Mouse (Mus musculus): Measurements from ENCODE around the gene Pcdh18.

Gene Pcdh18

DNA sequence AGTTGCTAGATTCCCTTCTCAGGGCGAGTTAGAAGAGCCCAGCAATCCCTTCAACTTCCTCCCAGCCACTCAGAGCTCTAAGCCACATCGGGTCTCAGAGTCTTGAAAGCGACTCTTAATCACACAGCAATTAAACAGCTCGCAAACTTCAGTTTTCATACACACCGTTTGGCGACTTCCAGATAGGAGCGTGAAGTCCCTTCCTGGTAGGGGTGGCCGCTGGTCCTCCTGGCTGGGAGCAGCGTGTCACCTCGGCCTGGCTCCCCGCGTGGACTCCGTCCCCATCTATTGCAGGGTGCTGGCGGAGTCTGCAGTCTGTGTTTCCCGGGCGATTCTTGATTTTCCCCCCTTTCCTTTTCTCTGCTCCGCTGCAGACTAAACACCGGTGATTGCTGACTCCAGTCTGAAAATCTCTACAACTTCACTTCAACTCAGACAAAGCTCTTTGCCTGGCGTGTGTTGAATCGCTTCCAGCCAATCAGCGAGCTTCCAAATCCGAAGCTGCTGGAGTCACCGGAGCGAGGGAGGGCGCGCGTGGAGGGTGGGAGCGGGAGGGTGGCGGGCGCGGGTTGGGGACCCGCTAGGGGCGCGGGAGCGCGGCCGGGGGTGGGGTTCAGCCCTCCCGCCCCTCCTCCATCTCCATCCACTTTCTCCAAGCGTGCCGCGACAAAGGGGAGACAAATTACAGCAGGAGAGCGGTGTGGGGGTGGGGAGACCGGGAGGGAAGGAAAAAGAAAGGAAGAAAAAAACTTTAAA, at the start of gene Pcdh18:
Gene Pcdh18, minus strand, starts transcription at position 456 of the 756 bp plus-strand sequence.
- DNase-seq (ENCODE audit: low read depth, low spot score), result peak; percentile 83

DNA sequence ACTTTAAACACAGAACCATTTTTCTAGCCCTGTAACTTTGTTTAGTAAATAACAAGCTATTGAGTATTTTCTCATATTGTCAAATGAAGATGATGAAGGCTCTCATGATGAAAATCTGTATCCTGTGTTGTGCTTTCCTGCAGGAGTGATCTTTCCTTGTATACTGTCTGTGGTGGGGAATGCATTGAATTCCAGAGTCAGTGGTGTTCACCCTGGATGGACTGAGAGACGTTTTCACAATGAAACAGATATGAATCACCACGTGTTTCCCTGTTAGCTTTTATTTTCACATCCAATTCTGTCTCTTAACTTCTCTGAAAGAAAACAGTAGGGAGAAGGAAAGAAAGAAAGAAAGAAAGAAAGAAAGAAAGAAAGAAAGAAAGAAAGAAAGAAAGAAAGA, 49.7 kb upstream of the Pcdh18 start:
- DNase-seq (ENCODE audit: low read depth, low spot score), result no peak

- no peak for DNase-seq (ENCODE audit: low read depth, low spot score)
Measured at GRCm38 (mm10) chr3:49805511-49805910, 48.4 kb upstream of the Pcdh18 start.

- no peak for DNase-seq (ENCODE audit: low read depth, low spot score)
Measured at GRCm38 (mm10) chr3:49788296-49788695, 31.2 kb upstream of the Pcdh18 start.

DNA sequence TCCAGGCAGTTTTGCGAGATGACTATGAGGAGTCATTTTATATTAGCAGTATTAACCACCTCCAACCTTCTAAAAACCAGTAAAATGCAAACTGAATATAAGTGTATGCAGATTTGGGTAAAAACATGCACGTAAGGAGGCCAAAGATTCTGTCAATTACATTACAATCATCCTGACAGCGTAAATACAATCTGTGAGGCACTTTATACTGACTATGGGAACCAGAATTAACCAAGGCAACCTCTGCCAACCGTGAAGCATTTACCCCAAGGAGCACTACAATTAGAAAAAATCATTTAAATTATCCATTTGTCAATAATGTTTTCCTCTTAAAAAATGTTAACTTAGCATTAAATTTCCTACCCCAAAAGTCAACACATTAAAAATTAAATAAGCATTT, 30.6 kb upstream of the Pcdh18 start:
- no peak for DNase-seq (ENCODE audit: low read depth, low spot score)

GRCm38 (mm10) chr3:49768992-49769738, 12.0 kb upstream of the Pcdh18 start:
- no peak for DNase-seq (ENCODE audit: low read depth, low spot score)

DNA sequence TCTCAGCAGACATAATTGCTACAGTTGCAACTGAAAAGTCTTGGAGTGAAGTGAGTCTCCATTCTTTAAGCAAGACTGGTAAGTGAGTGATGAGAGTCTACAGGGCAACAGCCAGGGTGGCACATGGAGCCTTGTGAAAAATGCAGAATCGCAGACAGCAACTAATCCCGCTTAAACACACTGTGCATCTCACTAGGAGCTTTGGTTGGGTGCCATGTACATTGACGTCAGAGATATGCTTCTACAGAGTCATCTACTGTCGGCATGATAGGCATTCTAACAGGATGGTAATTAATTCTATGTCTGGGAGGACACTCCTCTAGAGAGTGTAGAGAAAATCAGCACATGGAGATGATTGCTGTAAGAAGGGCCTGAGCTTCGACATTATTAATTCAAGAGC, 5.6 kb upstream of the Pcdh18 start:
- DNase-seq (ENCODE audit: low read depth, low spot score), result no peak

- no peak for DNase-seq (ENCODE audit: low read depth, low spot score)
Measured at GRCm38 (mm10) chr3:49761971-49762370, 4.8 kb upstream of the Pcdh18 start.

DNA sequence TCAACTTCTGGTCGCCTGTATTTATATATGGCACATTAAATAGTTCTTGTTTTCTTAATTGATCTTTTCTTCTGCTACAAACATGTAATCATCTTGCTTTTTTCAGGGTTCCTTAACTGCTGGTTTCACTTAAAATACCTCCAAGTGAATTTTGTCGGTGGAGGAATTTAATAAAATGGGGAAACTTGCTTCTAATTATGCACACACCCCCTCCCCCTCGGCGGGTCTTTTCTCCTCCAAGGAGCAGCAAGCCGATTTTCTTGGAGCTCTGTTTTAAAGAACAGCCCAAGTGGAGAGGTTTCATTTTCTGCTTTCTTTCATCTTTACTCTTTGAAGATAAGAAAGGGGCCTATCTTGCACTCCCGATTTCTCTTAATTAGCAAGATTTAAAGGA, 498 bp upstream of the Pcdh18 start:
- DNase-seq (ENCODE audit: low read depth, low spot score), result peak; percentile 36

DNA sequence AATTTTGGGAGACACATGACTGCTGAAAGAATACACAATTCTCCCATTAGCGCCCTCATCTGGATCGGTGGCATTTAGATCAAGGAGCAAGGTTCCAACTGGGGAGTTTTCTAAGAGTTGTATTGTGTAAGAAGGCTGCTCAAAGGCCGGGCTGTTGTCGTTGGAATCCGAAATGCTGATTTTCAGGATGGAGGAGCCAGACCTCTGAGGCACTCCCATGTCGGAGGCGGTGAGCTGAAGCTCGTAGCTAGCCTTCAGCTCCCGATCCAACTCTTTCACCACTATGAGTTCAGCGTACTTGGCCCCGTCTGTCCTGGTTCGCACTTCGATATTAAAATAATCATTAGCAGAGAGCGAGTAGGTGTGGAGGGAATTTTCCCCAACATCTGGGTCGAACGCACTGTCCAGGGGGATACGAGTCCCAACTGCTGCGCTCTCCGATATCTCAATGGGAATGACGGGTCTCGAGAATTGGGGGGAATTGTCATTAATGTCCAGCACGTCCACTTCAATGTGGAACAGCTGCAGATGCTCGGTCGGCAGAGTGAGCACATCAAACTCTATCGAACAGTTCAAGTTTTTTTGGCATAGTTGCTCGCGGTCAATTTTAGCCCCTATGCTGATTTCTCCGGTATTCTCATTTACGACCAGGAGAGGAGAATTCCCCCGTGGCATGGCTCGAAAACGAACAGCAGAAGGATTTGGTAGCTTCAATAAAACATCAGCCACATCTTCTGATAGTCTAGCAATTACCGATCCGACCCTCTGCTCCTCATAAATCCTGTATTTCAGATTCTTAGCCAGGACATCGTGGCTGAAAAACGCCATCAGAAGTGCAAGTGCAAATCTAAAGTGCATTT, 909 bp downstream of the Pcdh18 start:
- DNase-seq (ENCODE audit: low read depth, low spot score), result no peak

GRCm38 (mm10) chr3:49752766-49753165, 4.4 kb downstream of the Pcdh18 start:
- DNase-seq (ENCODE audit: low read depth, low spot score), result no peak

DNA sequence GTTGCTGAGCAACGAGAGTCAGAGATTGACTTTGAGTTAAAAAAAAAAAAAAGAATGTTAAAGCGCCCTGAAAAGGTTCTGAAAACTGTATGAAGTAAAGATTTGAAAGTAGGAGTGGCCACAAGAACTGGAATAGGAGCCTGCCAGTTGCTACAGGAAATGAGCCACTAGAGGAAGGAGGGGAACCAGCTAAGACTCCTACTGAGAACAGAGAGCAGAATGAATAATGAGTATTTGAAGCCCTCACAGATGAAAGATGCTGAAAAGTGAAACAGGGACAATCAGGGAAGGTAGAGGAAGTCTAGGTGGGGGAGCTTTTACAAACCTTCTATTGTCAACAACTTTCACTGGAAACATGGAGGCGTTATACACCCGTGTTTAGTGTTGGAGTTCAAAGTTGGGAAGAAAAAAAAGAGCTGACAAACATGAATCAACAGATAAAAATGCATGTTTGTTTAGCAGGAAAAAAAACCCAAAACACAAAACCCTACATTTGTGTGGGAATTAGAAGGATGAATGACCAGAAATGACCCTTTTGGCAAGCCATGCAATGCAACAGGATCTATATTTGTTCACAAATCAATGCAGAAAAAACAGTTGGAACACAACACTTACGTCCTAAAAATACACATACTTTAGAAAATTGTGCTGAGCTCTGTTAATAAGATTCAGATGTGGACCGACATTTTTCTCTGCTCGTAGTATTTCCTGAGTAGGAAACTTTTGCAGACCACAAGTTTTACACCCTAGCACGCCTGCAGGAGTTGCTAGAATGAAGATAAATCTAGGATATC, 7.4 kb downstream of the Pcdh18 start:
- DNase-seq (ENCODE audit: low read depth, low spot score), result no peak

GRCm38 (mm10) chr3:49748054-49748453, 9.1 kb downstream of the Pcdh18 start:
- DNase-seq (ENCODE audit: low read depth, low spot score), result no peak

GRCm38 (mm10) chr3:49739061-49739460, 18.1 kb downstream of the Pcdh18 start:
- no peak for DNase-seq (ENCODE audit: low read depth, low spot score)

- no peak for DNase-seq (ENCODE audit: low read depth, low spot score)
Measured at GRCm38 (mm10) chr3:49738531-49738930, 18.6 kb downstream of the Pcdh18 start.

DNA sequence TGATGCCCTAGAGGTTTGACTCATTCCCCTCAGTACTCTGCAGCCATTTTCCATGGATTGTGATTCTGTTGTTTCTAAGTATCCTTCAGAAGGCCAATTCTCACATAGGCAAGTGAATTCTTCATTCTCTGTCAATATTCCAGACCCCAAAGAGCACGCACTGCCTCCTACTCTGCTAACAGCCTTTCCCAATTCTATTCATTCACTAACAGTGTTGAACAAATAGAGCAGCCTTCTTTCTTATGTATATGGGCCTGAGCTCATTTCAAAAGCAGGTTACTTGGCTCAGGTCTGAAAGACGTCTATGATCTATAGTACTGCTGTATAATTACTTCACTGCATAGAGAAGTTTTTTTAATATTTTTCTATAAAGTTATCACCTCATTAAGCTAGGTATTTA, 50.6 kb downstream of the Pcdh18 start:
- DNase-seq (ENCODE audit: low read depth, low spot score), result no peak

- DNase-seq (ENCODE audit: low read depth, low spot score), result peak; percentile 16
Measured at GRCm38 (mm10) chr3:49699951-49700350, 57.2 kb downstream of the Pcdh18 start.

Data from embryo, embryonic 11.5 days (tissue).